In genomic region chr14:30190308-30190971, GRCm38 (mm10) we compare ENCODE assay signal across 23 mouse cellular contexts.
A peak's percentile ranks its signal among the peaks of the same experiment; 100 is the strongest.
DNase-seq lines count a peak whose midpoint lies in the region; ATAC-seq and TF ChIP-seq lines count a peak whose summit lies in the region.
"Had no signal": no experiment of that assay in that cellular context is flagged by ENCODE, and none has a peak within 500 bp of the region (broad histone marks: within the 10 kb centered on the region; RNA-seq: fewer than 3 reads in every experiment).

No protein-coding gene starts in this region.

- H3K4me3 ChIP-seq in liver, adult 2 months (ENCODE audit: insufficient read depth, low read depth, low read length) = 0 out of 2 replicates have a peak overlapping the region, but pooled peaks have one; percentile 8
- H3K4me3 ChIP-seq in liver, postnatal 0 days (ENCODE audit: low read depth, low read length) = no peak overlapping the region
- no peak overlapping the region for H3K4me3 ChIP-seq in ES-E14 (ENCODE audit: insufficient read depth in 1 of 2, low read depth in 1 of 2, low read length in 2 of 2, poor library complexity in 1 of 2, severe bottlenecking in 1 of 2)
- H3K4me3 ChIP-seq in bone marrow macrophage, adult 2 months (ENCODE audit: insufficient read depth, low read length) = peak overlapping the region; percentile 54
- peak overlapping the region; percentile 3 for H3K4me3 ChIP-seq in megakaryocyte, embryonic 14.5 days (replicated peaks)
- no peak overlapping the region for H3K4me3 ChIP-seq in heart, adult 2 months
- H3K4me3 ChIP-seq: heart, embryonic 15.5 days; left cerebral cortex, adult 2 months; midbrain, embryonic 12.5 days; neural tube, embryonic 12.5 days had no signal

- no peak for TF ChIP-seq POLR2A in liver, adult 2 months (IDR thresholded peaks at IDR 0.05; ENCODE audit: extremely low read depth, insufficient read depth, low read length)
- TF ChIP-seq POLR2A in bone marrow macrophage, adult 2 months (IDR thresholded peaks at IDR 0.05; ENCODE audit: borderline replicate concordance, low read depth, low read length) = no peak
- no peak for TF ChIP-seq POLR2A in heart, adult 2 months (IDR thresholded peaks at IDR 0.05; ENCODE audit: insufficient read depth, low read depth, low read length)

- TF ChIP-seq CTCF in liver, adult 2 months (IDR thresholded peaks at IDR 0.05; ENCODE audit: low read depth, low read length) = no peak
- no peak for TF ChIP-seq CTCF in liver, postnatal 0 days (IDR thresholded peaks at IDR 0.05; ENCODE audit: low read depth)
- TF ChIP-seq CTCF in bone marrow macrophage, adult 2 months (IDR thresholded peaks at IDR 0.05; ENCODE audit: low read depth, low read length) = no peak
- TF ChIP-seq CTCF in heart, adult 2 months (IDR thresholded peaks at IDR 0.05) = no peak

- H3K27me3 ChIP-seq in liver, adult 2 months (ENCODE audit: control insufficient read depth, insufficient read depth, low read length) = no peaks in the 10 kb centered on the region
- H3K27me3 ChIP-seq in liver, postnatal 0 days (ENCODE audit: insufficient read depth, low read length) = no peaks in the 10 kb centered on the region
- no peaks in the 10 kb centered on the region for H3K27me3 ChIP-seq in megakaryocyte, embryonic 14.5 days (replicated peaks)
- no peaks in the 10 kb centered on the region for H3K27me3 ChIP-seq in heart, adult 2 months (ENCODE audit: control insufficient read depth, insufficient read depth, low read length)
- H3K27me3 ChIP-seq: heart, embryonic 15.5 days; midbrain, embryonic 12.5 days; neural tube, embryonic 12.5 days had no signal

- no peak for DNase-seq in liver, adult 2 months (ENCODE audit: extremely low read depth, low read depth, low spot score)
- DNase-seq in liver, postnatal 0 days = no peak
- DNase-seq in ES-E14 (ENCODE audit: low read depth, low spot score) = peak; percentile 16
- DNase-seq in heart, adult 2 months = no peak
- DNase-seq in gastrocnemius, postnatal 10 days = no peak
- DNase-seq: adrenal gland, postnatal 36 days; cerebellum, adult 9-11 months; kidney, adult 11 months; kidney, postnatal 14 days; left cerebral cortex, postnatal 4 days; lung, postnatal 10 days; right cerebral cortex, adult 18-20 months; thymus, postnatal 25 days had no signal

- H3K27ac ChIP-seq in liver, adult 2 months (replicated peaks; ENCODE audit: insufficient read depth, low read depth, low read length) = no peak overlapping the region
- H3K27ac ChIP-seq in liver, postnatal 0 days (ENCODE audit: low read depth) = no peak overlapping the region
- H3K27ac ChIP-seq in ES-E14 (ENCODE audit: insufficient read depth, low read depth, low read length, poor library complexity, severe bottlenecking) = no peak overlapping the region
- peak overlapping the region; percentile 85 for H3K27ac ChIP-seq in bone marrow macrophage, adult 2 months (ENCODE audit: insufficient read depth, low read depth, low read length)
- H3K27ac ChIP-seq in heart, adult 2 months = no peak overlapping the region
- H3K27ac ChIP-seq: heart, embryonic 15.5 days; left cerebral cortex, adult 2 months; liver, embryonic 14.5 days; midbrain, embryonic 12.5 days; neural tube, embryonic 12.5 days had no signal

- 0 out of 2 replicates have a peak, but pooled peaks cover 2% of the 10 kb centered on the region for H3K4me1 ChIP-seq in liver, adult 2 months (ENCODE audit: control insufficient read depth, insufficient read depth, low read length)
- no peaks in the 10 kb centered on the region for H3K4me1 ChIP-seq in liver, postnatal 0 days (ENCODE audit: insufficient read depth)
- H3K4me1 ChIP-seq in ES-E14 (ENCODE audit: control insufficient read depth in 2 of 2, insufficient read depth in 2 of 2, low read length in 2 of 2, poor library complexity in 1 of 2) = no peaks in the 10 kb centered on the region
- peaks cover 23% of the 10 kb centered on the region for H3K4me1 ChIP-seq in bone marrow macrophage, adult 2 months (ENCODE audit: control insufficient read depth, insufficient read depth, low read length)
- peaks cover 5% of the 10 kb centered on the region for H3K4me1 ChIP-seq in megakaryocyte, embryonic 14.5 days
- H3K4me1 ChIP-seq in heart, adult 2 months (ENCODE audit: control insufficient read depth, insufficient read depth, low read length) = no peaks in the 10 kb centered on the region
- H3K4me1 ChIP-seq: heart, embryonic 15.5 days; midbrain, embryonic 12.5 days; neural tube, embryonic 12.5 days had no signal

- no peak for TF ChIP-seq EP300 in liver, postnatal 0 days (IDR thresholded peaks at IDR 0.05; ENCODE audit: low read depth)
- TF ChIP-seq EP300 in heart, adult 2 months (IDR thresholded peaks at IDR 0.05; ENCODE audit: insufficient read depth, low read depth, low read length) = no peak

- no peaks in the 10 kb centered on the region for H3K9me3 ChIP-seq in liver, postnatal 0 days (ENCODE audit: low read length)
- no peaks in the 10 kb centered on the region for H3K9me3 ChIP-seq in ES-E14 (ENCODE audit: control insufficient read depth, insufficient read depth, low read depth, low read length)
- H3K9me3 ChIP-seq in megakaryocyte, embryonic 14.5 days = peaks cover 5% of the 10 kb centered on the region; the same call in 1 of the 2 replicates
- H3K9me3 ChIP-seq: heart, embryonic 15.5 days; midbrain, embryonic 12.5 days; neural tube, embryonic 12.5 days had no signal

- in situ Hi-C loops in ES-E14 (cut with MboI; ENCODE audit: low sequenced_read_pairs in 2 of 2, unreplicated experiment in 2 of 2) = no loop called here

- no peak overlapping the region for H3K9ac ChIP-seq in liver, adult 2 months (ENCODE audit: low read depth, low read length)
- H3K9ac ChIP-seq in liver, postnatal 0 days (replicated peaks) = no peak overlapping the region
- H3K9ac ChIP-seq in ES-E14 (ENCODE audit: insufficient read depth, low read depth, low read length, poor library complexity, severe bottlenecking) = no peak overlapping the region
- no peak overlapping the region for H3K9ac ChIP-seq in heart, adult 2 months (ENCODE audit: low read depth, low read length)
- H3K9ac ChIP-seq: heart, embryonic 15.5 days; liver, embryonic 14.5 days; midbrain, embryonic 12.5 days; neural tube, embryonic 12.5 days had no signal

- H3K4me2 ChIP-seq in liver, postnatal 0 days (ENCODE audit: low read depth, low read length) = no peak overlapping the region
- H3K4me2 ChIP-seq: heart, embryonic 15.5 days; midbrain, embryonic 12.5 days; neural tube, embryonic 12.5 days had no signal

- H3K36me3 ChIP-seq in liver, adult 2 months (ENCODE audit: control insufficient read depth, insufficient read depth, low read length) = no peaks in the 10 kb centered on the region
- H3K36me3 ChIP-seq in liver, postnatal 0 days (replicated peaks; ENCODE audit: insufficient read depth, low read length) = no peaks in the 10 kb centered on the region
- no peaks in the 10 kb centered on the region for H3K36me3 ChIP-seq in ES-E14 (ENCODE audit: control insufficient read depth, insufficient read depth, low read length, poor library complexity, severe bottlenecking)
- H3K36me3 ChIP-seq in megakaryocyte, embryonic 14.5 days (replicated peaks; ENCODE audit: low read length) = no peaks in the 10 kb centered on the region
- peaks cover 2% of the 10 kb centered on the region; the same call in 1 of the 2 replicates for H3K36me3 ChIP-seq in heart, adult 2 months (ENCODE audit: control insufficient read depth, insufficient read depth, low read length)
- H3K36me3 ChIP-seq: heart, embryonic 15.5 days; midbrain, embryonic 12.5 days; neural tube, embryonic 12.5 days had no signal

- 92% methylated on average over 5 of the region's 5 CpGs for WGBS in liver, adult 2 months
- WGBS in liver, postnatal 0 days (ENCODE audit: insufficient replicate concordance) = 74% methylated on average over 5 of the region's 5 CpGs
- 78% methylated on average over 5 of the region's 5 CpGs for WGBS in heart, adult 2 months

- intact Hi-C loops in heart, adult 2 months (cut with DNase I) = no loop called here

- H3K79me2 ChIP-seq in liver, adult 2 months (ENCODE audit: control insufficient read depth, insufficient read depth, low read length) = no peaks in the 10 kb centered on the region
- H3K79me2 ChIP-seq in heart, adult 2 months (replicated peaks; ENCODE audit: control insufficient read depth, insufficient read depth, low read length) = no peaks in the 10 kb centered on the region

- ATAC-seq in liver, postnatal 0 days = no peak
- ATAC-seq in megakaryocyte-erythroid progenitor cell, adult 5-6 weeks (replicated peaks; ENCODE audit: low FRiP score, low TSS enrichment, poor library complexity, severe bottlenecking) = no peak
- ATAC-seq: forebrain, embryonic 16.5 days; hindbrain, embryonic 16.5 days had no signal

TF ChIP-seq in ES-E14, 5 proteins besides CTCF, POLR2A, EP300 and RAD21:
- TF ChIP-seq MAFK (IDR thresholded peaks at IDR 0.05; ENCODE audit: insufficient read depth, low read depth, low read length) (no peak), HCFC1 (IDR thresholded peaks at IDR 0.05; ENCODE audit: borderline replicate concordance, insufficient read depth, low read length) (no peak), ZNF384 (IDR thresholded peaks at IDR 0.05; ENCODE audit: low read depth, low read length) (no peak), CHD2 (IDR thresholded peaks at IDR 0.05; ENCODE audit: low read depth, low read length) (no peak), ZC3H11A (IDR thresholded peaks at IDR 0.05; ENCODE audit: borderline replicate concordance, low read depth, low read length) (no peak)

Comparison
In these comparisons a context has a peak if more than half of its experiments do, and no peak if none do; other contexts are left out.
1. H3K4me3 ChIP-seq: peak in liver, adult 2 months (single experiment), bone marrow macrophage, adult 2 months (single experiment) and megakaryocyte, embryonic 14.5 days (single experiment); none in liver, postnatal 0 days (single experiment), ES-E14 (0 of 2) and heart, adult 2 months (single experiment).